Mouse (Mus musculus) spleen, adult 2 months (tissue): ENCODE results near the gene Lxn. TPM values are rescaled to one million over a fixed set of nuclear protein-coding genes. Genes with fewer than 3 reads are reported as not detected.

Experiments used
- DNase-seq, 2 experiments: peaks; one replicate each; pipeline versions ENCODE4 v3.0.0 to v3.0.0-alpha.2; 2012 to 2021; ENCODE audit warnings: low spot score in 2 of 2, low read depth in 1 of 2
- H3K27ac ChIP-seq: fragments of 200-500 bp; 2 replicates; pipeline ENCODE4 v1.5.1; 2012; ENCODE audit warnings: low read length, inconsistent platforms; ENCODE audit not compliant: insufficient read depth
- H3K27me3 ChIP-seq: fragments of 200-500 bp; 2 replicates; pipeline ENCODE4 v1.6.1; 2012; ENCODE audit warnings: mild to moderate bottlenecking, moderate library complexity, low read length, inconsistent platforms; ENCODE audit not compliant: control insufficient read depth, insufficient read depth
- H3K36me3 ChIP-seq: fragments of 200-500 bp; 2 replicates; pipeline ENCODE4 v1.6.1; 2012; ENCODE audit warnings: mild to moderate bottlenecking, low read length, inconsistent platforms; ENCODE audit not compliant: control insufficient read depth, insufficient read depth
- H3K4me1 ChIP-seq: fragments of 200-500 bp; 2 replicates; pipeline ENCODE4 v1.6.1; 2011; ENCODE audit warnings: inconsistent platforms; ENCODE audit not compliant: control insufficient read depth, insufficient read depth, insufficient read length
- H3K4me3 ChIP-seq: fragments of 200-500 bp; 2 replicates; pipeline ENCODE4 v1.5.1; 2011; ENCODE audit warnings: mild to moderate bottlenecking, inconsistent platforms; ENCODE audit not compliant: insufficient read depth, insufficient read length; ENCODE audit errors: extremely low read depth
- CTCF ChIP-seq: fragments of 200-500 bp; IDR thresholded peaks from 2 replicates; pipeline ENCODE4 v1.5.1; 2011; ENCODE audit warnings: mild to moderate bottlenecking, inconsistent platforms; ENCODE audit not compliant: insufficient read depth, insufficient read length, insufficient replicate concordance; ENCODE audit errors: extremely low read depth
- POLR2A ChIP-seq: fragments of 200-500 bp; IDR thresholded peaks from 2 replicates; pipeline ENCODE4 v1.6.1; 2011; ENCODE audit warnings: low read depth, low read length, inconsistent platforms
- WGBS: fragments of 180-500 bp; shearing (Covaris S2); methylation state at CpG from one replicate; pipeline ENCODE4 v1.1.7; 2018; 5-methylcytosine and 5-hydroxymethylcytosine counted together
- polyA plus RNA-seq: library from polyadenylated mRNA; depleted of rRNA; stranded (reverse); fragments of >200 nt; gene quantifications from 2 replicates; pipeline ENCODE4 v1.2.3, GENCODE M21; 2012; rRNA removed

The Lxn gene
- polyA plus RNA-seq, 1 experiment = 13.8 TPM

DNA sequence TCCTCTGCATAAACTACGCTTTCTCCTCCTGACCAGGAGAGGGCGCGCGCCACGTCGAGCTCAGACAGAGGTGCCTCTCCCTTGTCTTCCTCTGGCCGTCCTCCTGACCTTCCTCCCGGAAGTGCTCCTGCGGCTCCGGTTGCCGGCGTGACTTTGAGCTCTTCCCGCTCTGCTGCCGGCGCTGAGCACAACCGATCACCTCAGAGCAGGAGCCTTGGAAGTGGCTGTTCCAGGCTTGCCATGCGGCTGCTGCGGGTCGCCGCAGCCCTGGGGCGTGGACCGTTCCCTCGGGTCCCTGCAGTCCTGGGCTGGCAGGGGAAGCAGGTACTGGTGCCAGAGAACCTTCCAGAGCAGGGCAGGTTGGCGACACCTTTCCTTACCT lies 33.7 kb downstream of the Lxn start, which contains the start of gene Gfm1:
TSS of gene Gfm1 (plus strand) at position 98 of the 382 bp plus-strand sequence.
- TF ChIP-seq POLR2A (no peak), CTCF (peak; percentile 97)
- Histone ChIP-seq H3K4me3 (peak within 1 kb of the TSS; percentile 79), H3K27ac (no peak within 1 kb of the TSS), H3K27me3 (no peaks in the 10 kb centered on the region), H3K36me3 (peaks cover 7% of the 10 kb centered on the region; the same call in 1 of the 2 replicates), H3K4me1 (peaks cover 3% of the 10 kb centered on the region; the same call in 1 of the 2 replicates)
- under 1% methylated on average over 24 of the region's 24 CpGs for WGBS
- peak; percentile 64 to 85 for DNase-seq

DNA sequence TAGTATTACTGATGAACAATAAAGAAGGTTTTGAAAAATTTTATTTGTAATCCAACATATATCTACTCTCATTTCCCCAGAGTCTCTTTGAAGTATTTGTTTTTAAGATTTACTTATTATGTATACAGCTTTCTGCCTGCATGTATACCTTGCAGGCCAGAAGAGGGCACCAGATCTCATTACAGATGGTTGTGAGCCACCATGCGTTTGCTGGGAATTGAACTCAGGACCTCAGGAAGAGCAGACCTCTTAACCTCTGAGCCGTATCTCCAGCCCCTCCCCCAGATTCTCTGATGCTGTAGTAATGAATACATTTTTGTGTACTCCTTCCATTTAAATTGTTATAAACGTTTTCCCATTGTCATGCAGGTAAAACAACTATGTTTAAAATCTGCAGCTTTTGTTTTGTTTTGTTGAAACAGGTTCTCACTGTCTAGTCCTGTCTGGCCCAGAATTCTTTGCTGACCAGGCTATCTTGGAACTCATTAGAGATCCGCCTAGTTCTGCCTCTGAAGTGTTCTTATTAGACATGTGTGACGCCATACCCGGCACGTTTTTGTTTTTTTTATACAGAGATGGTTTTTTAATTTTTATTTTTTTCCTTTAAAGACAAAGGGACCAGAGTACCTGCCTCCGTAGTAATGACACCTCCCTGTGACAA lies 34.3 kb downstream of the Lxn start:
- H3K27ac ChIP-seq = no peak overlapping the region

More for the DNA sequence above, 34.3 kb downstream of the Lxn start:
- peak overlapping the region; percentile 79 for H3K4me3 ChIP-seq
- TF ChIP-seq CTCF (peak; percentile 5; the same call in 1 of the 2 replicates), POLR2A (no peak)
- no peak for DNase-seq
- 36% methylated on average over 8 of the region's 8 CpGs for WGBS
- H3K4me1 ChIP-seq = peaks cover 3% of the 10 kb centered on the region; the same call in 1 of the 2 replicates
- peaks cover 7% of the 10 kb centered on the region; the same call in 1 of the 2 replicates for H3K36me3 ChIP-seq
- H3K27me3 ChIP-seq = no peaks in the 10 kb centered on the region

Other genes with a start within 250 kb of the Lxn start
- gene Mlf1, start 89.8 kb downstream of the Lxn start, polyA plus RNA-seq = 0.08 TPM in 1 of 2 replicates, not detected in the other
- not detected in 2 replicates for gene Gm17402, start 88.8 kb downstream of the Lxn start, polyA plus RNA-seq
- 5.6 and 5.7 TPM in 2 replicates for gene Gfm1, start 33.8 kb downstream of the Lxn start, polyA plus RNA-seq
- 0.68 and 1.5 TPM in 2 replicates for gene Rarres1, start 51.6 kb upstream of the Lxn start, polyA plus RNA-seq
- 32.9 and 34.8 TPM in 2 replicates for gene Mfsd1, start 118.8 kb upstream of the Lxn start, polyA plus RNA-seq